Mouse (Mus musculus) cortical plate, adult 2 months (tissue): Measurements from ENCODE around the gene Fahd2a.

Experiments used
- CTCF ChIP-seq: fragments of 200-500 bp; IDR thresholded peaks from 2 replicates; pipeline ENCODE4 v1.5.1; 2011; ENCODE audit warnings: mild to moderate bottlenecking, control low read depth, low read length; ENCODE audit not compliant: insufficient read depth; ENCODE audit errors: extremely low read depth
- POLR2A ChIP-seq: fragments of 200-500 bp; IDR thresholded peaks from 2 replicates; pipeline ENCODE4 v1.6.1; 2011; ENCODE audit warnings: mild to moderate bottlenecking, low read length, control low read depth; ENCODE audit not compliant: insufficient read depth; ENCODE audit errors: extremely low read depth

DNA sequence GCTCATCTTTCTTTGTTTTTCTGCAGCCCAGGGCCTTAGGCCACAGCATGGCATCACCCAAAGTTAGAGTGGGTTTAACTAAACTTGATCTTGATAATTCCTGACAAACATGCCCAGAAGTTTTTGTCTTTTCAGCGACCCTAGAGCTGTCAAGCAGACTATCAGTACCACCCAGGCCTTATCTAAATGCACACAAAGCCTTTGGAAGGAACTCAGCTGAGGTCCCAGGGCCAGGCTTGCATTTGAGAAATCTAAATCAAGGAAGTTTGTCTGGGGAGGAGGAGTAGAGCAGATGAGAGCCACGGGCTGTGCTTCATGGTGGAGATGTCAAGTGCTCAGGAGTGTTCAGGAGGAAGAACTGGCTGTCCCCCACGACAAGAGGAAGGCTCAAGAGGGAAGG, 2.5 kb upstream of the Fahd2a start:
- no peak for TF ChIP-seq POLR2A
- TF ChIP-seq CTCF, result no peak
